Mouse (Mus musculus) lung, embryonic 16.5 days (tissue): ENCODE results near the gene Nxpe3. TPM values are rescaled to one million over a fixed set of nuclear protein-coding genes. Genes with fewer than 3 reads are reported as not detected.
A peak's percentile ranks its signal among the peaks of the same experiment; 100 is the strongest.

Experiments used
- ATAC-seq: fragments of 200-750 bp; cut with Nextera tagmentation; 2 replicates; pipeline ENCODE4 v1.8.0; 2017; ENCODE audit warnings: low read depth, mild to moderate bottlenecking, moderate library complexity
- H3K27ac ChIP-seq: fragments of 300-500 bp; sonication (generic); 2 replicates; pipeline ENCODE4 v1.5.1; 2014; ENCODE audit warnings: mild to moderate bottlenecking, control low read depth, low read length
- H3K27me3 ChIP-seq: fragments of 300-500 bp; sonication (generic); 2 replicates; pipeline ENCODE4 v1.6.1; 2014; ENCODE audit warnings: low read depth, low read length, mixed read lengths; ENCODE audit not compliant: control insufficient read depth, insufficient read depth
- H3K36me3 ChIP-seq: fragments of 300-500 bp; sonication (generic); 2 replicates; pipeline ENCODE4 v1.6.1; 2014; ENCODE audit warnings: low read length; ENCODE audit not compliant: control insufficient read depth, insufficient read depth
- H3K4me1 ChIP-seq: fragments of 300-500 bp; sonication (generic); replicated peaks from 2 replicates; pipeline ENCODE4 v1.6.1; 2014; ENCODE audit warnings: low read length, mixed read lengths; ENCODE audit not compliant: control insufficient read depth, insufficient read depth
- H3K4me2 ChIP-seq: fragments of 300-500 bp; sonication (generic); 2 replicates; pipeline ENCODE4 v1.6.1; 2014; ENCODE audit warnings: low read depth, low read length, control low read depth
- H3K4me3 ChIP-seq: fragments of 300-500 bp; sonication (generic); 2 replicates; pipeline ENCODE4 v1.5.1; 2014; ENCODE audit warnings: mild to moderate bottlenecking, low read length, control low read depth
- H3K9ac ChIP-seq: fragments of 300-500 bp; sonication (generic); 2 replicates; pipeline ENCODE4 v1.6.1; 2014; ENCODE audit warnings: low read length, control low read depth
- H3K9me3 ChIP-seq: fragments of 300-500 bp; sonication (generic); 2 replicates; pipeline ENCODE4 v1.6.1; 2016; ENCODE audit warnings: low read length; ENCODE audit not compliant: control insufficient read depth
- WGBS: fragments of 180-500 bp; shearing (Covaris S2); extraction: QIAGEN DNeasy Blood & Tissue Kit; methylation state at CpG from one replicate; pipeline ENCODE4 v1.1.7; 2014; 5-methylcytosine and 5-hydroxymethylcytosine counted together
- polyA plus RNA-seq: library from polyadenylated mRNA; unstranded; fragments of >200 nt; fragmentation: Nextera tagmentation; extraction: Ambion mirVana; gene quantifications from 2 replicates; pipeline ENCODE4 v1.2.1, GENCODE M21; 2015

Gene Nxpe3
- polyA plus RNA-seq, 1 experiment from 2014 or later = 1.1 TPM

DNA sequence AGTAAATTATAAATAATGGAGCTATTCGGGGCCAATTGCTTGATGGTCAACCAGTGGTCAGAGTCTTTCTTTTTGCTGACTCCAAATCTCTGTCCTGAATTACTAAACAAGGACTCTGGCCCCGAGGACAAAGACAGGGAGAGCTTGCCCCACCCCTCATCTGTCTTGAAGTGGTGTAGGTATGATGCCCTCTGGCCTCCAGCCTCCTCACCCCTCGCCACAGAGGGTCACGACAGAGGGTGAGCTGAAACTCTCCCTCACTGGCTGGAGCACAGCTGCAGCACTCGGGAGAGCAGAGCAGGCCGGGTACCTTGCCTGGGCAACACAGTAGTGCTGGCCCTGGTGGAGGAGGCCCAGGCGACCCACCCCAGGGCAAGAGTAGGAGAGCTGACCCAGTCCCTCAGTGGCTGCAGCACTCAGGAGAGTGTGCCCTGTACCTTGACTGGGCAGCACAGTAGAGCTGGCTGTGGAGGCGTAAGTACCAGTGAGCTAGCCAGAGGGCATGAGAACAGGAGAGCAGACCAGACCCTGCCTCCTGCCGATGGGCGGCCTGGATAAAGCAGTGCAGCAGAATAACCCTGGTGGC, 15.2 kb upstream of the Nxpe3 start:
- peaks cover 20% of the 10 kb centered on the region for H3K36me3 ChIP-seq
- WGBS = 85% methylated on average over 10 of the region's 10 CpGs
- H3K27ac ChIP-seq = no peak overlapping the region
- H3K9ac ChIP-seq = no peak overlapping the region
- H3K4me1 ChIP-seq = no peaks in the 10 kb centered on the region
- H3K4me2 ChIP-seq = no peak overlapping the region
- no peak overlapping the region for H3K4me3 ChIP-seq
- H3K27me3 ChIP-seq = no peaks in the 10 kb centered on the region
- no peaks in the 10 kb centered on the region for H3K9me3 ChIP-seq
- no peak for ATAC-seq

DNA sequence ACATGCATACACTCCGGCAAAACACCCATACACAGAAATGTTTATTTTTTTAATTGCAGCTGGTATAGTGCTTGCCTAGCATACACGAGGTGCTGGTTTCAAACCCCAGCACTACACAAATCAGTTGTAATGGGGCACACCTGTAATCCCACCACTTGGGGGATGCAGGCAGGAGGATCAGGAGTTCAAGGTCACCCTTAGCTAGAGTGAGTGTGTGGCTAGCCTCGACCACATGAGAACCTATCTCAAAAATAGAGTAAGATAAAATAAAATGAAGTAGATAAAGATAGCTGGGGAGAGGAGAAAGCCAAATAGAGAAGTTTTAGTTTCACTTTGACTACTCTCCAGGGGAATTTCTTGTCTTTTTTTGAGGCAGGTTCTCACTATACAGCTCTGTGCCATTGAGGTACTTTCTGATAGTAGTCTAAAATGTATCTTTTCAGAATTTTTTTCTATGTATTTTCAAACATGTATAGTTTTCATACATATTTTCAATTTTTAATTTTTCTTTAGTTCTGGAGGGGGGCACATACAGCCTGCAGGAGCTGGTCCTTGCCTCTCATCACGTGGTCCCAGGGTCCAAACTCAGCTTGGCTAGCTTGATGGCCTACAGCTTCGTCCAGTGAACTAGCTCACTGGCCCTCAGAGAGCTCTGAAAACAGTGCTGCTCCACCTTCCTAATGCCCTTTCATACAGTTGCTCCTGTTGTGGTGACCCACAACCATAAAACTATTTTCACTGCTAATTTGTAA, 12.0 kb upstream of the Nxpe3 start:
- Histone ChIP-seq H3K4me1 (no peaks in the 10 kb centered on the region), H3K4me3 (no peak overlapping the region), H3K36me3 (peaks cover 8% of the 10 kb centered on the region; the same call in 1 of the 2 replicates), H3K9me3 (no peaks in the 10 kb centered on the region), H3K27me3 (no peaks in the 10 kb centered on the region), H3K9ac (no peak overlapping the region), H3K27ac (no peak overlapping the region), H3K4me2 (no peak overlapping the region)
- WGBS = 87% methylated on average over 5 of the region's 5 CpGs
- no peak for ATAC-seq

DNA sequence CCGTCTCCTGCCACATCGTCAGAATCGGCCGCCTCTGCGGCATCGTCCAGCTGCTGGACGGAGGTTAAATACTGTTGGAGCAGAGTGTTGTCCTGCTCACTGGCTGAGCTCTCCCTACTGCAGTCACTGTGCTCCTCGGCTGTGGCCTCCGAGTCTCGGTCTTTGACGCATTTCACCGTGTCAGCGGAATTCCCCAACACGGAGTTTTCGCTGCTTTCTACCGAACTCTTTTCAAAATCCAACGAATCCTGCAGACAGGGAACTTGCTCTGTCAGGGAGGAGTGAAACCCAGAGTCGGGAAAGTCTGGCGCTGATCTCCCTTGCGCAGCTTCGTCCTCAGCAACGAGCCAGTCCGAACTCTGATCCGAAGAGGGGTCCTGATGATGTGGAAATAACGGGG, 10.3 kb upstream of the Nxpe3 start:
- Histone ChIP-seq H3K9ac (no peak overlapping the region), H3K36me3 (peaks cover 8% of the 10 kb centered on the region; the same call in 1 of the 2 replicates), H3K4me2 (no peak overlapping the region), H3K9me3 (no peaks in the 10 kb centered on the region), H3K4me1 (no peaks in the 10 kb centered on the region), H3K4me3 (no peak overlapping the region), H3K27ac (no peak overlapping the region), H3K27me3 (no peaks in the 10 kb centered on the region)
- WGBS = 88% methylated on average over 25 of the region's 25 CpGs
- no peak for ATAC-seq

DNA sequence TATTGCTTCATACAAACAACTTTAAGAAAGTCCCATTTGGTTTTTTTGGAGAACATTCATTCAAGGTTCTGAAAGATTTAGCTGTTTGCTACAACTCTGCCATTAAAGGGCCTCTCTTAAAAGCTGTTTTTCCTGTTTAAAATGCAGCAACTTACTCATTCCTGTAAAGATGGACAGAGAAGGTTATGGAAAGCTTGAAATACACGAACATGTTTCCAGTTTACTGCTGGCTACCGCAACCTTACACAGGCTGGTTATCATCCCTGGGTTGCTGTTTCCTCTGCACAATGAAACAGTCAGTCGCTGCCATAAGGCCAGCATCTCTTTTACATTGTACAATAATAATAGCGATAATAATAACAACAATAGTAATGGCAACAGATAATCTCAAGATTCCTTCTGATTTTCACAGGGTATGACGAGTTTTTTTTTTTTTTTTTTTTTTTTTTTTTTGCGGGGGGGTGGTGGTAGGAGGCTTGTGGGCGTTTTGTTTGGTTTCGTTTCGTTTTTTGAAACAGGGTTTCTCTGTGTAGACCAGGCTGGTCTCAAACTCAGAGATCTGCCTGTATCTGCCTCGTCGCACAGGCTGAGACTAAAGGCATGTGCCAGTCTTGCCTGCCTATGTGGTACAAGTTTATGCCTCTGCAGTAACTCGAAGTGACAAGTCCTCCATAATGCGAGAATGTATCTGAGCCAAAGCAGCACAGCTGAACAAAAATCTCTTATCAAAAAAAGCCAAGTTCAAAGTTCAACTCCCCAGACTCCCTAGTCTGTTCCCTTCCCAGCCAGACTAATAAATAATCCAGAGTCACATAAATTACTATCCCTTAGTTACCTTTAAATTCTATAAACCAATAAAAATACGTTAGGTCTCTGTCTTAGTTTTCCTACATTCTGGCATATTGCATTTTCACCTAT, 7.0 kb upstream of the Nxpe3 start:
- Histone ChIP-seq H3K9ac (no peak overlapping the region), H3K27ac (no peak overlapping the region), H3K4me1 (no peaks in the 10 kb centered on the region), H3K4me2 (no peak overlapping the region), H3K36me3 (peaks cover 5% of the 10 kb centered on the region; the same call in 1 of the 2 replicates), H3K4me3 (no peak overlapping the region), H3K27me3 (no peaks in the 10 kb centered on the region), H3K9me3 (no peaks in the 10 kb centered on the region)
- ATAC-seq = no peak
- 91% methylated on average over 14 of the region's 14 CpGs for WGBS

DNA sequence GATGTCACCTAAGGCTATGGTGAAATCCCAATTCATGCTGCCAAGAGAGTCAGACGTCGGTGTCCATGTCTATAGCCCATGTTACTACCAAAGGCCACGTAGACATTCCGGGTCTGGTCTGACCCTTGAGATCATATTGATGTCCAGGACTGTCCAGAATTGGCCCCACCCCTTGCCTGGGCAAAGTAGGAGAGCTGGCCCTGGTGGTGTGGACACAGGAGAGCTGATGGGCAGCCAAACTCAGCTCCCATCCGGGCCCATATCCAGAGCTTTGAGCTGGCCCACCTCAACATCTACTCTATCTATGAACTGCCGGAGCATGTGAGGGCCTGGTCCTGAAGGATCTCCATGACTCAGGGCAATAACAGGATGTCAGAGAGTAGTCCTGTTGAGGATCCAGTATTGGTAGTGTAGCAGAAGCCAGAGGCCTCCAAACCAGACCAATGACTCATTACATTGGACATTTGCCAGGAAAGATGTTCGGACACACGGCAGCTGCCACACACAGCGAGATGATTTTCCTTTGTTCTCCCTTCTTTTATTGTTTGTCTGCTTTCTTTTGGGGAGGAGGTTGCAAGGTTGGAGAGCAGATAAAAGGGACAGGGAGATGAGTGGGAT, 3.4 kb upstream of the Nxpe3 start:
- ATAC-seq = no peak
- Histone ChIP-seq H3K27me3 (no peaks in the 10 kb centered on the region), H3K4me1 (peaks cover 7% of the 10 kb centered on the region)

DNA sequence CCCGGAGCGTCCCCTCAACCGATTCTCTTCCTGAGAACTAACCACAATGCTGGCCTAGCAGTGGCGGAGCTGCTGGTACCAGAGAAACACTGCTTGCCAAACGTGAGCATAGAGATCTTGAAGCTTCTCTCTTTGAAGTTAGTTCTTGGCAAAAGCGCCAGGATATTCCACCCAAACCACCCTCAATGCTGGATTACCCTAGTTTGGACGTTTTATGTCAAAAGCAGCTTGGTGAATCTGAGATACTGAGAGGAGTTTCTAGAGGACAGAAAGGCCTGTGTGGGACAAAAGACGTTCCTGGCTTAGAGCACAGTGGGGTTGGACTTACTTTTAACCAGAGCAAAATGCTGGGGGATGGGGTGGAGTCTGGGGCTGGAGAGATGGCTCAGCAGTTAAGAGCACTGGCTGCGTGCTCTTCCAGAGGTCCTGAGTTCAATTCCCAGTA, 588 bp upstream of the Nxpe3 start:
- Histone ChIP-seq H3K27ac (peak overlapping the region; percentile 89), H3K36me3 (no peaks in the 10 kb centered on the region), H3K4me2 (peak overlapping the region; percentile 88), H3K4me3 (peak overlapping the region; percentile 80), H3K9me3 (no peaks in the 10 kb centered on the region), H3K27me3 (no peaks in the 10 kb centered on the region), H3K9ac (peak overlapping the region; percentile 80), H3K4me1 (peaks cover 7% of the 10 kb centered on the region)
- 4% methylated on average over 9 of the region's 9 CpGs for WGBS
- no peak; the same call in 1 of the 2 replicates for ATAC-seq

More for the DNA sequence above, 3.4 kb upstream of the Nxpe3 start:
- Histone ChIP-seq H3K9me3 (no peaks in the 10 kb centered on the region), H3K4me3 (no peak overlapping the region), H3K27ac (no peak overlapping the region), H3K9ac (no peak overlapping the region), H3K36me3 (no peaks in the 10 kb centered on the region; the same call in 1 of the 2 replicates), H3K4me2 (no peak overlapping the region)
- WGBS = 67% methylated on average over 9 of the region's 9 CpGs

DNA sequence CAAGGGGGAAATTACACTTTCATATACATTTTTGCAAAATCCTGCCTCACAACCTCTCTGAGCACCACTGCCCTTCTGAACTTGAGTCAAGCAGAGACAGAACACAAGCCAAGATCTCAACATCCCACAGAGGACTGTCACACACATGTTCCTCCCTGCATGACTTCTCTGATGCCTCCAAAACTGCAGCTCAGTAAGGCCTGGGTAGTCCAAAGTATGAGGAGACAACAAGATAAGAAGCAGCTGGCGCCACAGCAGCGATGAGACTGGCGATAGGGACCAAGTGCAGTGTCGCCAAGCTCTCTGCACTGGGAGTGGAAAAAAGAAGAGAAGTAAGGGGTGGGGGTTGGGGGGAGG, 571 bp downstream of the Nxpe3 start:
- Histone ChIP-seq H3K27ac (peak overlapping the region; percentile 89), H3K9ac (peak overlapping the region; percentile 80), H3K9me3 (no peaks in the 10 kb centered on the region), H3K4me3 (peak overlapping the region; percentile 80), H3K27me3 (no peaks in the 10 kb centered on the region), H3K4me2 (peak overlapping the region; percentile 88), H3K36me3 (no peaks in the 10 kb centered on the region; the same call in 1 of the 2 replicates), H3K4me1 (peaks cover 7% of the 10 kb centered on the region)
- WGBS = 0% methylated on average over 4 of the region's 4 CpGs
- peak; percentile 68 for ATAC-seq

DNA sequence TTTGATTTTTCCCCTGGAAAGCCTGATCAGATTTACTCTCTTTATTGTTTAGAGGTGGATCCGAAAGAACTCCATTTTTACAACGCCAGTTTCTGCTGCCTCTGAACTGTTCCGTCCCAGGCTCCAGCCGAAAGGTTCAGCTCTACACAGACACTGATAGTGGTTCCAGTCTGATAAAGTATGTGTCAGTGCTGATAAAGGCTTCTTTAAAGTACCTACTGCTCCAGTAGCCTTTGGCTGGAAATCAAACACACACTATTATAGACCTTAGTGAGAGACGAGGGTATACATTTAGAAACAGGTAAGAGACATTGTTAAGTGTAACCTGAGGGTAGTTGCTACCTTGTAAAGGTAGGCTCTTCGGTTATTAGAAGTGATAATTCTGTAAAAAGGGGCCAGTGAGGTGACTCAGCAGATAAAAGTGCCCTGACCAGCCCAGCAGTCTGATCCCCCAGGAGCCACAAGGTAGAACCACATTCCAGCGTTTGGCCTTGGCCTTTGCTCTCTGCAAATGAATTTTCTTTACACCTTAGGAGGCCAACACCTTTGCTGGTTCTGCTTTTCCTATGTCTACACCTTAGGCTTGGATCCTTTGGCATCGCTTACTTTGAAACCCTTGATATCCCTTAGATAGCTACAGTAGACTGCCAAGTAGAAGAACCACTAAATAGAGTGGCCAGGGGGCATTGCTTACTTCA, 1.5 kb downstream of the Nxpe3 start:
- peak overlapping the region; percentile 88 for H3K4me2 ChIP-seq
- no peak overlapping the region for H3K9ac ChIP-seq
- peak overlapping the region; percentile 80; the same call in 1 of the 2 replicates for H3K4me3 ChIP-seq
- no peaks in the 10 kb centered on the region for H3K9me3 ChIP-seq
- H3K36me3 ChIP-seq = no peaks in the 10 kb centered on the region; the same call in 1 of the 2 replicates
- no peaks in the 10 kb centered on the region for H3K27me3 ChIP-seq
- 56% methylated on average over 8 of the region's 8 CpGs for WGBS
- no peak overlapping the region for H3K27ac ChIP-seq
- ATAC-seq = no peak
- peaks cover 7% of the 10 kb centered on the region for H3K4me1 ChIP-seq
